Mouse (Mus musculus): ENCODE data around the gene Dnajc7. TPM values are rescaled to one million over a fixed set of nuclear protein-coding genes. Genes with fewer than 3 reads are reported as not detected.
"Not testable (repeated sequence)": the region's sequence is repeated elsewhere in the genome, so short reads cannot be mapped to it uniquely, and the experiment has no call there.

Gene Dnajc7
- total RNA-seq, 2 experiments from 2014 or later = 248 to 263 TPM

DNA sequence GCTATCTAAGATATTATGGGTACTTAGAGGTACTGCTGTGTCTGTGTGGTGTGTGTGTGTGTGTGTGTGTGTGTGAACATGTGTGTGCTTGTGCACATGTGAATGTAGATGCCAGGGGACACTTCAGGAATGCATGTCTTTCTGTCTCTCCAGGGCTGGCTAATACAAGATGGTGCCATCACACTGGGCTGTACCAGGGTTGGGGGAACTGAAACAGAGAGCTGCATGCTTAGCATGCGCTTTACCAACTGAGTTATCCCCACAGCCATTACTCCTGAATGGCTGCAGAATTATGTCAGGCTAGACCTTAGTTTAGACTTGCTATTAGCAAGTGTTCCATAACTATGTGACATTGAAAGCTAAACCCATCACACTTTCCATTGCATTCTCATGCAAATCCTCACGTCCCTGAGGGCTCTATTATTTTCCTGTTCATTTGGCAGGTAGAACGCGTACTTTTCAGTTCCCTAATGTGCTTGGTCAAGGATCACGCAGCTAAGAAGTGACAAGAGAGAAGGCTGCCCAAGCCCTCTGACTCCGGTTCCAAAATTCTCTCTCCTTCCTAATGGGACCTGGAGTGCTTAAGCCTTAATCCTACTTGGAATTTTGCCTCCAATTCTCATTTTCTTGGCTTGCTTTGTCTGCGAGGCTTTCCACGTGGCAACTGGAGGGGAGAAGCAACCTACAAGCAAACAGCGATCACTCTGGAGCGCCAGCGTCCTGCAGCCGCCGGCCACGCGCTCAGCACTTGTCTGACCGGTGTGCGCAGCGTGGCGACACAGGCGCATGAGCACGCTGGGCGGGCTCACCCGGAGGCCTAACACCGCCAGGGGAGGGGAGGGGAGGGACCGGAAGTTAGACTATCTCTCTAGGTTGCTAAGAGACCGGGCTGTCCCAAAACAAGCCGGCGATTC is 74.9 kb downstream of the Dnajc7 start, which contains the start of gene Ttc25:
Ttc25 (plus strand) TSS at position 776 of the 914 bp plus-strand sequence.
- Histone ChIP-seq H3K4me3 (peak within 1 kb of the TSS; percentile 52), H3K27ac (peak within 1 kb of the TSS; percentile 9; the same call in 1 of the 2 replicates)
- peak; percentile 77 to 80 for DNase-seq (ENCODE audit: extremely low spot score in 1 of 2, low spot score in 2 of 2)
- intact Hi-C loops (cut with DNase I) = loop anchor here (1.0 kb wide), 1 partner anchor 17 kb away; no protein-coding TSS in a partner anchor
- no peak; the same call in 1 of the 2 replicates for TF ChIP-seq CTCF (IDR thresholded peaks at IDR 0.05)

DNA sequence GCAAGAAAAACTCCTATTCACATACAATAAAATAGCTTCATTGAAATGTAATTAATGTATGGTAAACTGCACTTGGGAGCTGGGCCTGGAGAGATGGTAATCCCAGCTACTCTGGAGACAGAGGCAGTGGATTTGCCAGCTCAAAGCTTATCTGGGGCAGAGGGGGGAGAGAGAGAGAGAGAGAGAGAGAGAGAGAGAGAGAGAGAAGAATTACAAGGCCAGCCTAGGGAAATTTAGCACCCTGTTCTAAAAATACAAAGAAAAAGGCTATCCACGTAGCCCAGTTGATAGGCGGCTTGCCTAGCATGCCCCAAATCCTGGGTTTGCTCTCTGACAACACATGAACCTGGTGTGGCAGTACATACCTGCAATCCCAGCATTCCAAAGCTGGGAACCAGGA is 78.4 kb downstream of the Dnajc7 start:
- intact Hi-C loops (cut with DNase I) = no loop called here

DNA sequence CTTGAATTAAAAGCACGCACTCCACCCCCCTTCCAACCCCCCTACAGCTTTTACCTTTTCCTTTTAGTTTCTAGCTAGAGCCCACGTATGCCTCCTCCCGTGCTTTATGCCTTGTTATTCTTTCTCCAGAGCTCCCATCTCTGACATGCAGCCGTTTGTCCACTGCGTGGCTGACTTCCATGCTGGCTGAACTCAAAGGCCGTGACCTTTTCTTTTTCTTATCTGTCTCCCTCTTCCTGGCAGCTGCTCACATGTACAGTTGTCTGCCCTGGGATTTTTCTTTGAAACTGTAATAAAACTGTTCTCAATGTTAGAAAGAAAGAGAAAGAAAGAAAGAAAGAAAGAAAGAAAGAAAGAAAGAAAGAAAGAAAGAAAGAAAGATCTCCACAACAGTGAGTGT is 79.0 kb downstream of the Dnajc7 start:
- intact Hi-C loops (cut with DNase I) = no loop called here
- H3K4me3 ChIP-seq = no peak overlapping the region
- TF ChIP-seq CTCF (IDR thresholded peaks at IDR 0.05) = no peak
- DNase-seq (ENCODE audit: extremely low spot score in 1 of 2, low spot score in 2 of 2) = no peak
- H3K27ac ChIP-seq = no peak overlapping the region

More for the DNA sequence above, 78.4 kb downstream of the Dnajc7 start:
- no peak for TF ChIP-seq CTCF (IDR thresholded peaks at IDR 0.05)
- no peak for DNase-seq (ENCODE audit: extremely low spot score in 1 of 2, low spot score in 2 of 2)
- no peak overlapping the region for H3K27ac ChIP-seq
- no peak overlapping the region for H3K4me3 ChIP-seq

DNA sequence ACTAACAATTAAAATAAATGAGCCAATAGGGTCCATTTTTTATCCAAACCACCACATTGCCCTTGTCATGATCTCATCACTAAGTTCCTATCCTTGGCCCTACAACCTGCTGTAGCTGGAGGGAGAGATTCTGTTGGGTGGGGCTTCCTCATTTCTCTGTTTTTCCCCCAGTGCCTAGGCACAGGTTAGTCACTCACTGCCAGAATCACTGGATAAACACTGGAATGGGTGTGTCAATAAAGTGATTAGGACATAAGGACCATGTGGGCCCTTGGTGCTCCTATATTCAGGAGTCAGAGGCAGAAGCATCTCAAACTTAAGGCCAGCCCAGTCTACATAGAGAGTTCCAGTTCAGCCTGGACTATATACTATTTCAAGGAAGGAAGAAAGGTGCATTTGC is 83.5 kb downstream of the Dnajc7 start:
- no peak for TF ChIP-seq CTCF (IDR thresholded peaks at IDR 0.05)
- H3K4me3 ChIP-seq = no peak overlapping the region
- intact Hi-C loops (cut with DNase I) = no loop called here
- no peak for DNase-seq (ENCODE audit: extremely low spot score in 1 of 2, low spot score in 2 of 2)
- H3K27ac ChIP-seq = no peak overlapping the region

DNA sequence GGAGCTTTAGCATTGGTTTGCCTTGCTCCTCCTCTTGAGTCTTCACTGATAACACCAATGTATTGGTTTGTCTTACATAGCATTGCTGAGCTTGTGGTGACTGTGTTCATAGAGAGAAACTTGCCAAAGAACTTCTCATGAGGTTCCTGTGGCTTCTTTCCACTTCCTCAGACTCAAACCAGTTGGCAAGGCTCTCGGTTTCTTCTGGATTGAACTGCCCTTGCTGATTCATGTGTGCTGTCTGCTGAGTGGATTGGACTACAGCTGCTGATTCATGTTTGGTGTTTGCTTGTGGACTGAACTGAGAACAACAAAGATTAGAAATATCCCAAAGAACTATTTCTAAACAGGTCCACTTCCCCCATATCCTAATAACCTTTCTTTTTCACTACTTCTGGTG is 84.0 kb downstream of the Dnajc7 start:
- Histone ChIP-seq H3K27ac (no peak overlapping the region), H3K4me3 (no peak overlapping the region)
- intact Hi-C loops (cut with DNase I) = no loop called here
- TF ChIP-seq CTCF (IDR thresholded peaks at IDR 0.05) = no peak
- DNase-seq (ENCODE audit: extremely low spot score in 1 of 2, low spot score in 2 of 2) = no peak

DNA sequence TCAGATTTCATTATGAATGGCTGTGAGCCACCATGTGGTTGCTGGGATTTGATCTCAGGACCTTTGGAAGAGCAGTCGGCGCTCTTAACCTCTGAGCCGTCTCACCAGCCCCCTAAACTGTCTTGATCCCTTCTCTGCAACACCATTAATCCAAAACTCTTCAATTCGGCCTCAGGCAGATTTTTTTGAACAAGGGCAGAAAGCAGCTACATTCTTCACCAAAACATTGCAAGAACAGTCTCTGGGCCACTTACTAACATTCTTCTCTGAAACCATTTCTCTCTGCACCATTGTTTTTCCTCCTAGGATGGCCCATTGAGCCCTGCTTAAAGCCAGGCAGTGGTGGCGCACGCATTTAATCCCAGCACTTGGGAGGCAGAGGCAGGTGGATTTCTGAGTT is 85.1 kb downstream of the Dnajc7 start:
- H3K4me3 ChIP-seq; intact Hi-C loops (cut with DNase I); H3K27ac ChIP-seq; DNase-seq (ENCODE audit: extremely low spot score in 1 of 2, low spot score in 2 of 2): not testable (repeated sequence)

DNA sequence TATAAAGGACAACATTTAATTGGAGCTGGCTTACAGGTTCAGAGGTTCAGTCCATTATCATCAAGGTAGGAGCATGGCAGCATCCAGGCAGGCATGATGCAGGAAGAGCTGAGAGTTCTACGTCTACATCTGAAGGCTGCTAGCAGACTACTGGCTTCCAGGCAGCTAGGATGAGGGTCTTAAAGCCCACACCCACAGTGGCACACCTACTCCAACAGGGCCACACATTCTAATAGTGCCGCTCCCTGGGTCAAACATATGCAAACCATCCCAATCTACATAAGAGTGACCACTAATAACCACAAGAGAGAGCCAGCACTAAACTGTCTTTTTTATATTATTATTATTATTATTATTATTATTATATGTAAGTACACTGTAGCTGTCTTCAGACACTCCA is 85.6 kb downstream of the Dnajc7 start:
- H3K4me3 ChIP-seq; H3K27ac ChIP-seq; DNase-seq (ENCODE audit: extremely low spot score in 1 of 2, low spot score in 2 of 2); intact Hi-C loops (cut with DNase I): not testable (repeated sequence)

DNA sequence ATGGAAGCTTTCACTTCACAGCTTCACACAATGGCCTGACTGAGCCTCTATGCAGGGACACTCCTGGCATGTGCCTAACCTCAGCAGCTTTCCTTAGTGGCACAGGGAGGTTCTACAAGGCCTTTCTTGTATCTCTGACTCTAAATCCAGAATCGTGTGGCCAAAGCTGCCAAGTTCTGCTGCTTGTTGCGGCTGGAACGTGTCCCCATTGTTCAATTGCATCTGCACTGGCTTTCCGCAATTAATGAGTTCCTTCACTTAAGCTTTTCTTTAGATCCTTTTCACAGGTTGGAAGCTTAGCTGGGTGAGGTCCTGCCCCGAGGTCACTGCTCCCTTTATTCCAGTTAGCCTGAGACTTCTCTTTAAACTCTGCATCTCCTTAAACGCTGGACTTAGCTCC is 86.1 kb downstream of the Dnajc7 start:
- H3K27ac ChIP-seq = no peak overlapping the region
- intact Hi-C loops (cut with DNase I) = no loop called here
- no peak for TF ChIP-seq CTCF (IDR thresholded peaks at IDR 0.05)
- DNase-seq (ENCODE audit: extremely low spot score in 1 of 2, low spot score in 2 of 2) = no peak
- H3K4me3 ChIP-seq = no peak overlapping the region

Other genes starting within 250 kb of the Dnajc7 start
- gene Jup, start 222.4 kb downstream of the Dnajc7 start, total RNA-seq (2021) = 10 to 100 TPM; 51.2 to 53.7 TPM
- gene P3h4, start 205.3 kb downstream of the Dnajc7 start, total RNA-seq (2021) = 1 to 10 TPM; 7.6 to 9.4 TPM
- gene Fkbp10, start 204.5 kb downstream of the Dnajc7 start, total RNA-seq (2021) = 1 to 10 TPM; 3.6 to 4.8 TPM
- 10 to 100 TPM; 48.4 to 64.1 TPM for gene Nt5c3b, start 178.4 kb downstream of the Dnajc7 start, total RNA-seq (2021)
- 1 to 10 TPM in 1 of 2 experiments, under 1 TPM in 1; 0.61 to 1.4 TPM for gene Klhl10, start 178.3 kb downstream of the Dnajc7 start, total RNA-seq (2021)
- gene Klhl11, start 147.4 kb downstream of the Dnajc7 start, total RNA-seq (2021) = 100 to 1,000 TPM in 1 of 2 experiments, 10 to 100 TPM in 1; 98.9 to 109 TPM
- gene Acly, start 92.2 kb downstream of the Dnajc7 start, total RNA-seq (2021) = 100 to 1,000 TPM; 119 to 131 TPM
- 1 to 10 TPM; 1.0 to 1.4 TPM for gene Ttc25, start 74.6 kb downstream of the Dnajc7 start, total RNA-seq (2021)
- gene Cnp, start 45.3 kb downstream of the Dnajc7 start, total RNA-seq (2021) = 100 to 1,000 TPM; 117 to 121 TPM
- gene Nkiras2, start 924 bp downstream of the Dnajc7 start, total RNA-seq (2021) = 10 to 100 TPM; 13.2 to 13.6 TPM
- under 1 TPM; 0.16 to 0.26 TPM for gene Zfp385c, start 72.3 kb upstream of the Dnajc7 start, total RNA-seq (2021)
- gene Dhx58, start 84.1 kb upstream of the Dnajc7 start, total RNA-seq (2021) = 1 to 10 TPM; 3.0 to 3.7 TPM
- 10 to 100 TPM; 60.5 to 61.7 TPM for gene Kat2a, start 92.3 kb upstream of the Dnajc7 start, total RNA-seq (2021)
- gene Hspb9, start 93.7 kb upstream of the Dnajc7 start, total RNA-seq (2021) = not detected
- 100 to 1,000 TPM; 139 to 142 TPM for gene Rab5c, start 118.0 kb upstream of the Dnajc7 start, total RNA-seq (2021)
- 10 to 100 TPM; 17.2 to 18.4 TPM for gene Kcnh4, start 139.8 kb upstream of the Dnajc7 start, total RNA-seq (2021)
- not detected for gene Hcrt, start 142.8 kb upstream of the Dnajc7 start, total RNA-seq (2021)
- 1 to 10 TPM; 7.3 TPM for gene Ghdc, start 150.8 kb upstream of the Dnajc7 start, total RNA-seq (2021)
- gene Stat5b, start 230.6 kb upstream of the Dnajc7 start, total RNA-seq (2021) = 10 to 100 TPM; 23.6 to 25.0 TPM
- gene Stat5a, start 239.2 kb upstream of the Dnajc7 start, total RNA-seq (2021) = 1 to 10 TPM; 1.7 to 2.0 TPM

All from left cerebral cortex, adult 2 months (tissue).